Mouse (Mus musculus): Measurements from ENCODE around the gene Ubl4b. TPM values are rescaled to one million over a fixed set of nuclear protein-coding genes. Genes with fewer than 3 reads are reported as not detected.

Gene Ubl4b
- total RNA-seq, 2 experiments from 2014 or later = not detected

DNA sequence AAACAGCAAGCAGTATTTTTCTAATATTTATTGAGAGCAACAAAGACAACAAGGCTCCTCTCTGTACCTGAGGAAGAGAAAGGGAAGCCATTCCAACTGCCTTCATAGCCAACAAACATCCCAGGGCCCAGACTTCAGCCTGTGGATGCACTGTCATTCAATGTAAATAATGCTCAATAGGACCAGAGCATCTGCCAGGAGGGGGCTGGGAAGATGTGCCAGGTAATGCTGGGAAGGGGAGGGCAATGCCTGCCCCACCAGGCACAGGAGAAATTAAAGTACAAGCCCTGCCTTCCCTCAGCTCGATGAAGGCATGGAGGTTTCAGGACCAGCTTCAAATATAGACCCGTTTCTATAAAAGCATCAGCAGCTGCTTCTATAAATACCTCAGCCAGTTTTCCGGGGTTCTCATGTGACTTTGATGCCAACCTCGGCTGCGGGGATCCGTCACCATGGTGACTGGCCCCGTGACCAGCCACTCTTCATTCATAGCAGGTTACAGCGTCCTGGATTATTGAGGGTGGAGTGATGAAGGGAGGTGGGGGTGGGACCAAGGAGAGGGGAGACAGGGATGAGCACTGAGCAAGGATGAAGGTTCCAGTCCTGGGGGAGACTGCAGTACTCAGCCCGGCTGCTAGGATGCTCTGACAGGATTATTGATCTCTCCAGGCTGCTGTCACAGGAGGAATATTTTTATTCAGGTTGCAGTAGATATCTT, 26.3 kb downstream of the Ubl4b start:
- intact Hi-C loops (cut with DNase I) = no loop called here
- no peak for DNase-seq

DNA sequence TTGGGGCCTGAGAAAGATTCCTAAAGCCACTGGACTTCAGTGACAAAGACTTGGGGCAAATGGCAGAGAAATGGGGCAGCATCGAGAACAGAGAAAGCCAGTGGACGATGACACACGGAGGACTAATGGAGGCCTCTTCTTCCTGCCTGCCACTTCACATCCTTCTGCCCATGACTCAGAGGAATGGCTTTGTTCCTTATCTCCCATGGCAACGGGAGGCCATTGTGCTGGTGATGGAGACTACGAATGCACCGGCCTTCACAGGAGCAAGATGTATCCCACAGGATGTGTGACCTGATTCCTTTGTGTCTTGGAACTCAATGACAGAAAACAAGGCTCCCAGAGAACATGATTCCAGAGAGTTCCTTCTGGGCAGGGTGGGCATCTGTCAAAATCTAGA, 30.3 kb downstream of the Ubl4b start:
- intact Hi-C loops (cut with DNase I) = no loop called here
- DNase-seq = no peak

DNA sequence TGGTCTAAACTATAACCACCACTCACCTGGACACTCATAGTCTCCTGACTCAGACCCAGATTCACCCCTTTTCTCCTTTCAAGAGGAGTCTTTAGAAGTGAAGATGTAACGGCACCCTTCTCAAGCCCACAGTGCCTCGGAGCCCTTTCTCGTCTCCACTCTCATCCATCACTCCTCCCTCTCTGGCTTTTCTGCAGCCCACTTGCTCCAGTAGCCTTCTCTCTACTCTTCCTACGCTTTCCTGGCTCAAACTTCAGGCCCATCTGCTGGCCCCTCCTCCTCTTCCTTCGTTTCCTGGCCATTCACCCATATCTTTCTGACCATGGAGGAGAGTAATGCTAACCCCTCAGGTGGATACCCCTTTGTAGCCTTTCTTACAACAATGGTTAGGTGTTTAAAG, 33.9 kb downstream of the Ubl4b start:
- DNase-seq = no peak
- intact Hi-C loops (cut with DNase I) = no loop called here

DNA sequence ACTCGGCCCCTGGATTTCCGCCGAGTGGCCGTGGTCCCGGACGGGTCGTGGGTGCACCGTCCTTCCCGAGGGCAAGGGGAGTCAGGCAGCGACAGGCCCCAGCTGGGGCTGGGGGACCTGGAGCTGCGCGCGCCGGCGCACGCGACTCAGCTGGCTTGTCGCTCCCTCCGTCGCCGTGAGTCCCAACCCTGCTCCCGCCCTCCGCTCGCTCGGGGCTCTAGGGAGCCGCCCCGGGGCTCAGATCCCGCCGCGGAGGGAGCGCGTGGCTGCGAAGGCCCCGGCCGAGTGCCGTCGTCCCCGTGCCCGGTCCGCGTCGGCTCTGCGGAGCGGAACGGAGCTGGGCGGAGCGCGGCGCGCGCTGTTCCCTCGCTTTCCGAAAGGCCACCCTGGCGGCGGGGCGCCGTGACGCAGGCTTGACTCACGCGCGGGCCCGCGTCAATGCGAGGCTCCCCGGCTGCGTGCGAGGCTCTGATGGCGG, 37.2 kb downstream of the Ubl4b start, which contains the start of gene Slc6a17:
TSS of gene Slc6a17 (minus strand) at position 388 of the 478 bp plus-strand sequence.
- intact Hi-C loops (cut with DNase I) = no loop called here
- DNase-seq = no peak

DNA sequence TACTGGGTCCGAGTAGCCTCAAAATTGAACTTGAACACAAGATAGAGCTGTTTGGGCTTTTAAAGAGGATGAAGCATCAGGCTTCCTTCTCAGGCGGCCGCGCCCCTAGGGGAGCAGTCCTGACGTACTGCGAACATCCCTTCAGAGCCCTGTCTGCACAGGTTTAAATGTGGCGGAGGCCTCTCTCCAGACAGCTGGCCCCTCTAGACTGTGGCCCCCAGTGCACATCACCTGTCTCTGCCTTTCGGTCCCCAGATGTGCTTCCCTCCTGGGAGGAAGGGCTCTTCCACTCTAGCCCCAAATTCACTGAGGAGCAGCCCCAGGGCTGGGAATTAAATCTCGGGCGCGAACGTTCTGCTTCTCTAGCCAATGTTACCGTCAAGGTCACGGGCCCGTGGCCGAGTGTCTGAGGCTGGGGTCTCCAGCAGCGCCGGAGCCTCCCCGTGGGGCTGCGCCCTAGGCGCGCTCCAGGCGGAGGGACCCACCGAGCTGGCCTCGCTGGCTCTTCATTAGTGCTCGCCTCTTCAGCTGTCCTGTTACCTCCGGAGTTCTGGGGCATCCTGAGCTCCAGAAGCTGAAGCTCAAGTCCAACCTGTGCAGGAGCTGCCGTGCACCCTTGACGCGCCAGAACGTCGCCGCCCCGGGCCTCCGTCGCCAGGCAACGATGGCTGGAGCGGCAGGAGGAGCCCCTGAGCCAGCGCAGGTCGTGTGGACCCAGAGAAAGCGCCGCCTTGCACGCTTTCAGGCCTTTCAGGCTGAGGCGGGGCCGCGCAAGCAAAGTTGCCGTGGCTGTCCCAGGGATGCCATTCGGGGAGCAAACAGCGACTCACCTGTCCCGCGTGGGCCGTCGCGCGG, 37.9 kb downstream of the Ubl4b start:
- DNase-seq = no peak
- intact Hi-C loops (cut with DNase I) = no loop called here

DNA sequence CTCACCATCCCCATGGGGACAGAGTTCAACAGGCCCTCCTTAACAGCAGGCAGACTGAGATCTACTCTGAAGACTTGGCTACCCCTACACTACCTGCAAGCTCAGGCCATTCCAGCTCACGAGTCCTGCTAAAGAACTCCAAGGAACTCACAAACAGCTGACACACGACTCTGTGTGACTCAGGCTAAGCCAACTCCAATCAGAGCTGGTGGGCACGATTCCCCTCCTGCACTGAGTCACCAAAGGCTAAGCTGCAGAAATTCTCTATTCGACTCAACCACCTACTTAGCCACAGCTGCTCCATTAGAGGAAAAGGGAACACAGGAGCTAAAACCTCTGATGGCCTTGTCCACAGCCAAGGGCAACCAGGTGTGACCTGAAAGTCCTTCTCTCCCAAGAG, 38.9 kb downstream of the Ubl4b start:
- DNase-seq = no peak
- intact Hi-C loops (cut with DNase I) = no loop called here

DNA sequence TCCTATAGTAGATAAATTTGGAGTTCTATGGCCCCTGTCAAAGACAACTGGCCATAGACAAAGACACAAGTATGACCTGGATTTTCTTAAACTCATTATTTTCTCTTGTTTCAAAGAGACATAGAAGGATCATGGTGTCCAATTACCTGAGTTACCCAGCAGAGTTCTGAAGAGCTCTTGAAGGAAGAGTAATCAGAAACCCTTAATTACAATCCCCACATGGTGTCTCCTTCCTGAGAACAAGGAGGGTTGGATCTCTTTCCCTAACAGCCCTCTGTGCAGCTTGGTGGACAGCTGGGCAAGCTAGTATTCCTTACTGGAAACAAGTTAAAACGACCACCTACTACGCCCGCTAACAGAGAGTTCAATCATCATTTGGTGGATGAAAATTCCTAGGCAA, 43.5 kb downstream of the Ubl4b start:
- intact Hi-C loops (cut with DNase I) = no loop called here
- no peak for DNase-seq

DNA sequence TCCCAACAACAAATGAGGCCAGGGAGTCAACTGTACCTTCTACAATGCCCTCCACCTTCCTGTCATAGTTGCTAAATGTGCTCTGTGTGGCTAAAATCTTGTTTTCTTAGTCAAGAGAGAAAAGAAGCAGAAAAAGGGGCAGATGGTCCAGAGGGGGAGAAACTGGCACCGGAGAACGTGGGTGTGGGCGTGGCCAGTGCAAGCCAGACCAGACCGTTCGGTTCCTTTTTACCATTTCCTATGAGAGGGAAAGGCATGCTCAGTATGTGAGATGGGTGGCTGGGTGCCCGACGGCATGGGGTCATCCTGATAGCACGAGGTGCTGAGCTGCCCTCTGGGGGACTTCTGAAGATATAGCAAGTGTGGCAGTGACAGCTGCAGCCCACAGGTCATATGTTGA, 46.2 kb downstream of the Ubl4b start:
- no peak for DNase-seq
- intact Hi-C loops (cut with DNase I) = no loop called here

DNA sequence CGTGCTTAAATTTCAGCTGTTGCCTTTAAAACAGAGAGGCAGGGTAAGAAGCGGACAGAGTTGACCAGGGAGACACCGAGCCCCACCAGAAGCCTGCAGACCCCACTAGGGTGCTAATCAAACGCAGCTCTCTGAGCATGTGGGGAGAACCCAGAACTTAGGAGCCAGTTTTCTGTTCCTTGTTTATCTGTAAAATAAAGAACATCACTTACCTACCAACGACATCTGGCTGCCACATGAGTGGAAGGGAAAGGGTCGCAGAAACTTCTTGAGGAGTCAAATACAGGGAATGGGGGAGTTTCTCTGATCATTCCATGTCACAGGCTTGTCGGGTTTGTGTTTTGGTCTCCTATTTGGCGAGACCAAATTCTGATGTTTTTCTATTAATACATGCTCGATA, 46.9 kb downstream of the Ubl4b start:
- intact Hi-C loops (cut with DNase I) = no loop called here
- no peak for DNase-seq

DNA sequence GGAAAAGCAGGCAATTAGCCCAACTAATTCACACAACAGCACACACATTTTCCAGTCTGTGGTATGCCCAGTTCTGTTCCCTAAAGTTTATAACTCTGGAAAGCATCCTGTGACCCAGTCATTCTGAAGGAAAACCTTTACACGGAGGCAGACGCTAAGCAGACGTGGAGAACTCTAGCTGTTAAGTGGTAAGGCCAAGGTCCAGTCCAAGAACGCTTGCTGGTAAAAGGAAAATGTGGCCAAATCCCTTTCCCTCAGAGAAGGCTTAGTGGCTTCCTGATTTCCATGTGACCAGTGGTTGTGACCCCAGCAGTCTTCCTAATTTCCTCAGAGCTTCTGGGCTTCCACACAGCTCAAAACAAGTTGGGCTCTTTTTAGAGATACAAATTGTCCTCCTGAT, 48.3 kb downstream of the Ubl4b start:
- DNase-seq = no peak
- intact Hi-C loops (cut with DNase I) = no loop called here

DNA sequence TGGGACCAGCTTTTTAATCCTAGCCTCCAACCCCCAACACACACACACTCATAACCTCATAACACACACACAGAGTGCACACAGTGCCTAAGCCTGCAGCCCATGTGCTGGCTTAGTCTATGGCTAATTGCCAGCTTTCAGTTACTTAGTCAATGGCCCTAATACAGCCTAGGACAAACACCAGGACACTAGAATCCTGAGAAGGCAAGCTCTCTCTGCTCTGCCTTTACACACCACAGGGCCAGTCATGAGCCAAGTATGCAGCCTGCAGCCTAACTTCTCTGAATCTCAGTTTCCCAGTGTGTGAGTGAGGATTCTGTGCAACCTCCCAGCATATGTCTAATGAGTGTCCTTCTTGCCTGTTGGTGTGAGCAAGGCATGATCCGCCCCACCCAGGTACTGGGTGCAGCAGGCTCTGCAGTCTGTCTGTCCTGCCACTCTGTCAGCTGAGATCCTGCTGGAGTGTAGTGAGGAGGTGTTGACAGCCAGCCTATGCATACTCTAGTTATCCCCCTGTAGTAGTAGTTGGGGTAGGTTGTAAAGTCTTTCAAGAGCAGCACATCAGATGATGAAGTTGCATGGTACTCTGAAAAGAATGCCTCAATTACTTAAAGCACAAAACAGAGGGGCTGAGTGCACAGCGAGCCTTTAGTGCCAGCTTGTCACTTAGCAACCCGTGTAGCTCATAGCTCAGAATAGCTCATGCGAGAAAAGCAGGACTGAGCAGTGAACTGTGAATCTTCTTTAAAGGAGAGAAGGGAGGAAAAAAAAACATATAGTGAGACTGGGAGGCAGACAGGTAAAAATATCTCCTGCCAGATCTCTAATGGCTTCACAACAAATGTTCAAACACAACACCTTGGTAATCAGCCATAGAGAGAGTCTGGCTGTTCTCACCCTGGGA, 49.2 kb downstream of the Ubl4b start:
- intact Hi-C loops (cut with DNase I) = no loop called here
- DNase-seq = no peak

DNA sequence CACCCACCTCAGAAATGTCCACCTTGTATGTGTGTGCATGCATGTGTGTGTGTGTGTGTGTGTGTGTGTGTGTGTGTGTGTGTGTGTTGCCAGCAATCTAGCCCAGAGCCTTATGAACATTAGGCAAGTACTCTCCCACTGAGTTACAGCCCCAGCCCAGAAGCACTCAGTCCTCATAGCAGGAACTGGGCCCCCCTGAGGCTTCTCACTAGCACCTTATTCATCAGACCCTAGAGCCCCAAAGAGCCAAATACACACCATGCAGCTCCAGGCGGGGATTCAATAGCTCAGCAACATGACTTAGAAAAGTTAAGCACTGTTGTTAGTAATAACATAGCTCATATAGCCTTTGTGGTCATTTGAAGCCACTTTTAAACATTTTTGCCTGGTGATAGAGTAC, 50.3 kb downstream of the Ubl4b start:
- DNase-seq = no peak
- intact Hi-C loops (cut with DNase I) = no loop called here

DNA sequence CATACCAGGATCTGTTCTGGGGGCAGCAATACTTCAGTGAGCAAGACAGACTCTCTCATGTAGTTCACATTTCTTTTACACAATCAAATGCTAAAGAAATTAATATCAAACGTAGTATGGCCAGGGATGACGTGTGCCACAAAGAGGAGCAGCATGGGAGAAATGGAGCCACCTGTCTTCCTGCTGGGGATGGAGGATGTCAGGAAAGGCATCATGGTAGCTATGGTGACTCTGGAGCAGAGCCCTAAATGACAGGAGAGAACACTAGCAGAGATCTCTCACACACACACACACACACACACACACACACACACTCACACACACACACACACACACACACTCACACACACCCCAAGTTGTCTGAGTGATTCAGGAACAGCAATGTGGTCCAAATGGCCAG, 51.2 kb downstream of the Ubl4b start:
- no peak for DNase-seq
- intact Hi-C loops (cut with DNase I) = no loop called here

Other genes starting within 250 kb of the Ubl4b start
- 10 to 100 TPM; 17.0 to 22.1 TPM for gene Rbm15, start 221.4 kb downstream of the Ubl4b start, total RNA-seq (2021)
- gene Kcnc4, start 95.5 kb downstream of the Ubl4b start, total RNA-seq (2021) = 10 to 100 TPM; 72.7 to 86.8 TPM
- 1 to 10 TPM in 1 of 2 experiments, under 1 TPM in 1; 0.26 to 1.4 TPM for gene Slc6a17, start 37.1 kb downstream of the Ubl4b start, total RNA-seq (2021)
- gene Alx3, start 40.0 kb upstream of the Ubl4b start, total RNA-seq (2021) = not detected
- gene Gm10961, start 76.2 kb upstream of the Ubl4b start, total RNA-seq (2021) = not detected
- 10 to 100 TPM; 14.4 to 14.7 TPM for gene Strip1, start 76.6 kb upstream of the Ubl4b start, total RNA-seq (2021)
- gene Ahcyl1, start 141.5 kb upstream of the Ubl4b start, total RNA-seq (2021) = 10 to 100 TPM; 25.0 to 28.9 TPM
- 1 to 10 TPM; 6.0 to 9.7 TPM for gene Csf1, start 205.4 kb upstream of the Ubl4b start, total RNA-seq (2021)